Mouse (Mus musculus) heart, adult 2 months (tissue): ENCODE measurements around the gene Pax3.

Source experiments
- CTCF ChIP-seq: fragments of 200-600 bp; IDR thresholded peaks from 2 replicates; pipeline ENCODE4 v1.8.1; 2022; ENCODE audit warnings: antibody characterized with exemption, mild to moderate bottlenecking, moderate library complexity
- EP300 ChIP-seq: fragments of 200-500 bp; IDR thresholded peaks from 2 replicates; pipeline ENCODE4 v1.6.1; 2011; ENCODE audit warnings: low read depth, low read length, control low read depth; ENCODE audit not compliant: insufficient read depth
- POLR2A ChIP-seq: fragments of 200-500 bp; IDR thresholded peaks from 2 replicates; pipeline ENCODE4 v1.6.1; 2011; ENCODE audit warnings: mild to moderate bottlenecking, low read depth, low read length, control low read depth; ENCODE audit not compliant: insufficient read depth

- TF ChIP-seq EP300: no peak
- TF ChIP-seq CTCF: no peak
- no peak for TF ChIP-seq POLR2A
Observed at GRCm38 (mm10) chr1:78200191-78200590, 3.3 kb upstream of the Pax3 start.
